Mouse (Mus musculus): ENCODE measurements around the gene Ncor2. TPM values are rescaled to one million over a fixed set of nuclear protein-coding genes. Genes with fewer than 3 reads are reported as not detected.

Gene Ncor2
- polyA plus RNA-seq, 1 experiment from 2014 or later, result 25.6 TPM

Other genes starting within 250 kb of the Ncor2 start
- gene Rflna, start 176.0 kb downstream of the Ncor2 start, polyA plus RNA-seq (2015; fragmentation: Nextera tagmentation; extraction: Ambion mirVana), result 6.7 and 7.9 TPM in 2 replicates
- gene Scarb1, start 161.9 kb upstream of the Ncor2 start, polyA plus RNA-seq (2015; fragmentation: Nextera tagmentation; extraction: Ambion mirVana), result 40.3 and 45.9 TPM in 2 replicates
- gene Gm10382, start 210.1 kb upstream of the Ncor2 start, polyA plus RNA-seq (2015; fragmentation: Nextera tagmentation; extraction: Ambion mirVana), result 0.74 and 0.86 TPM in 2 replicates
- gene Ubc, start 211.0 kb upstream of the Ncor2 start, polyA plus RNA-seq (2015; fragmentation: Nextera tagmentation; extraction: Ambion mirVana), result 1,496 and 1,513 TPM in 2 replicates

All from midbrain, embryonic 15.5 days (tissue).